Mouse (Mus musculus): ENCODE measurements around the gene 4932438A13Rik. TPM values are rescaled to one million over a fixed set of nuclear protein-coding genes. Genes with fewer than 3 reads are reported as not detected.

4932438A13Rik gene
- polyA plus RNA-seq, 1 experiment from 2014 or later, result 55.9 TPM

DNA sequence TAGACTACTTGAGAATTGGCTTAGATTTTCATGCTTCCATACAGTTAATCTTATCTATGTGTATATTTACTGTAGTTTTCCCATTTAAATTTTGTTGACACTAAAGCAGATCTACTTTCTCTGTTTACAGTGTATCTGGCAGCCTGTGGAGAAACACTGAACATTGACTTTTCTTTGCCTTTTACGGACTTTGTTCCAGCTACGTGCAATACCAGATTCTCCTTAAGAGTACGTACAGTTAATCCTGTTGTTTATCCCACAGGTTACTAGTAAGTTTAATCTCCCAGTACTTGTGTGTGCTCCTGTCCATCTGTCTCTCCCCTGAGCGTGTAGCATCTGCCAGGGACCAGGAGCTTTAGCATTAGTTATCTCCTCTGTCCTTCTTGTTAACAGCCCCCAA, 55.4 kb downstream of the 4932438A13Rik start:
- ATAC-seq (ENCODE audit: insufficient read depth), result no peak
- H3K27ac ChIP-seq (ENCODE audit: low read depth), result no peak overlapping the region
- no peak overlapping the region for H3K9ac ChIP-seq
- no peak overlapping the region for H3K4me3 ChIP-seq (ENCODE audit: low read depth, low read length)
- DNase-seq, result no peak
- TF ChIP-seq CTCF (IDR thresholded peaks at IDR 0.05; ENCODE audit: low read depth), result no peak
- 89% methylated on average over 4 of the region's 4 CpGs for WGBS
- H3K27me3 ChIP-seq (ENCODE audit: insufficient read depth, low read length), result no peaks in the 10 kb centered on the region
- peaks cover 30% of the 10 kb centered on the region for H3K36me3 ChIP-seq (ENCODE audit: insufficient read depth)
- H3K9me3 ChIP-seq (ENCODE audit: low read depth, low read length), result no peaks in the 10 kb centered on the region
- no peaks in the 10 kb centered on the region for H3K4me1 ChIP-seq (ENCODE audit: insufficient read depth)
- H3K4me2 ChIP-seq, result no peak overlapping the region

DNA sequence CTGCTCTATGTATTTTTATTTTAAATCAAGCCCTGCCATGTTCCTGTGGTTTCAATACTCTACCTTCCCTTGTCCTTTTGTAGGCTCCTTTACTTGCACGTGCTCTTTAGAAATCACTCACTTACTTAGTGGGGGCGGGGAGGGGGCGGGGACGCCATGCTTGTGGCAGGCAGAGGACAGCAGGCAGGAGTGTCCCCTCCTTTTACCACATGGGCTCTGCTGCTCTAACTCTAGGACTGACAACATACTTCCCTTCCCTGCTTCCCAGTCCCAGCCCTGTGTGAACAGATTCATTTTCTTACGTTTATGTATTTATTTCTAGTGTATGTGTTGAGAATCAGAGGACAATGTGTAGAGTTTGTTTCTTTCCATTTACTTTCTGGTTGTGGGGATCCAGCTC, 78.7 kb downstream of the 4932438A13Rik start:
- H3K4me2 ChIP-seq, result no peak overlapping the region
- no peaks in the 10 kb centered on the region for H3K4me1 ChIP-seq (ENCODE audit: insufficient read depth)
- WGBS, result 34% methylated on average over 5 of the region's 5 CpGs
- no peak overlapping the region for H3K4me3 ChIP-seq (ENCODE audit: low read depth, low read length)
- DNase-seq, result no peak
- no peaks in the 10 kb centered on the region for H3K9me3 ChIP-seq (ENCODE audit: low read depth, low read length)
- peak; percentile 49; the same call in 1 of the 2 replicates for ATAC-seq (ENCODE audit: insufficient read depth)
- no peak overlapping the region for H3K27ac ChIP-seq (ENCODE audit: low read depth)
- no peaks in the 10 kb centered on the region for H3K27me3 ChIP-seq (ENCODE audit: insufficient read depth, low read length)
- no peak for TF ChIP-seq CTCF (IDR thresholded peaks at IDR 0.05; ENCODE audit: low read depth)
- H3K36me3 ChIP-seq (ENCODE audit: insufficient read depth), result peaks cover 10% of the 10 kb centered on the region
- H3K9ac ChIP-seq, result no peak overlapping the region

DNA sequence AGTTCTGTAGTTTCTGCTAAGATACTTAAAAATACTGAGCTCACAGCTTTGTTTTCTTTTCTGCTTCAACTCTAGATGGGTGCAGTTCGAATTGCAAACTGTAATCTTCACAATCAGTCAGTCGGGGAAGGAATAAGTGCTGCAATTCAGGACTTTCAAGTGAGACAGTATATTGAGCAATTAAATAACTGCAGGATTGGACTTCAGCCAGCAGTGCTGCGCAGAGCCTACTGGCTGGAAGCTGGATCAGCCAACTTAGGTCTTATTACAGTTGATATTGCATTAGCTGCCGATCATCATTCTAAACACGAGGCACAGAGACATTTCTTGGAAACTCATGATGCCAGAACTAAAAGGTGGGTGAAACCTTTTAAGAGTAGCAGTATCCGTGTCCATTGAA, 79.2 kb downstream of the 4932438A13Rik start:
- H3K9ac ChIP-seq, result no peak overlapping the region
- H3K4me1 ChIP-seq (ENCODE audit: insufficient read depth), result no peaks in the 10 kb centered on the region
- H3K27me3 ChIP-seq (ENCODE audit: insufficient read depth, low read length), result no peaks in the 10 kb centered on the region
- DNase-seq (peak; percentile 91), ATAC-seq (ENCODE audit: insufficient read depth) (peak; percentile 90)
- H3K36me3 ChIP-seq (ENCODE audit: insufficient read depth), result peaks cover 15% of the 10 kb centered on the region
- no peak overlapping the region for H3K4me3 ChIP-seq (ENCODE audit: low read depth, low read length)
- no peak overlapping the region for H3K4me2 ChIP-seq
- 42% methylated on average over 6 of the region's 6 CpGs for WGBS
- no peak for TF ChIP-seq CTCF (IDR thresholded peaks at IDR 0.05; ENCODE audit: low read depth)
- no peak overlapping the region for H3K27ac ChIP-seq (ENCODE audit: low read depth)
- H3K9me3 ChIP-seq (ENCODE audit: low read depth, low read length), result no peaks in the 10 kb centered on the region

DNA sequence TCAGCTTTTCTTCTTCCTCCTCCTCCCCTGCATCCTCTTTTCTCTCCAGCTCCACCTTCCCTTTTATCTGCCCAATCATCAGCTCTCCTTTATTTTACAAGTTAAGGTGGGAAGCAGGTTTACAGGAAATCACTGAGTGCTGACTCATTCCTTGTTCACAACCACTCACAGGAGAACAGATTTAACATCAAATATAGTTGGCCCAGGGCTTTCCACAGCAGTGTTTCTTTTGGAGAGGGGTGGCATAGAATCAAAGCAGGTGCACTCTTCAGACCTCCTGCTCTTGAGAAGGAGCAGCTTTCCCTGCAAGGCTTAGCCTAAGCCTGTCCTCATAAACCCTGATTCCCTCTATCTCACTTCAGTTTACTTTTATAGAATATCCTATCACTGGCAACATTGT, 80.8 kb downstream of the 4932438A13Rik start:
- no peak overlapping the region for H3K9ac ChIP-seq

DNA sequence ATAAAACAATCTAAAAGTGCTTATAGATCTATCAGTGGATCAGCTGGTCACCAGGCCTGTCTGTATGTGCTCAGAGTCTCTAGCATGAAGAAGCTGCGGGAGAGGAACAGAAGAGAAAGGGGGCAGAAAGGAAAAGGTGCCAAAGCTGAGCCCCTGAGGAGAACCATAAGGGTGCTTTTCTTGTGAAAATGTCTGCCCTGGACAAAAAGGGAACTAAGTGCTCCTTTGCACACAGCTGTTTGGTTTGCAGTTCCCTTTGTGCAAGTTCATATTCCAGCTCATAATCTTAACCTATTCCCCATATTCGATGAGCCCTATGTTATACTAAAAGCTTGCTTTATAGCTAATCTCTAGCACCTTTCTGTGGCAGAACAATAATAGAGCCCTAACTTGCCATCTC, 175.1 kb downstream of the 4932438A13Rik start:
- WGBS, result 84% methylated on average over 2 of the region's 2 CpGs
- peaks cover 43% of the 10 kb centered on the region for H3K36me3 ChIP-seq (ENCODE audit: insufficient read depth)
- TF ChIP-seq CTCF (IDR thresholded peaks at IDR 0.05; ENCODE audit: low read depth), result no peak

More for the DNA sequence above, 80.8 kb downstream of the 4932438A13Rik start:
- H3K4me3 ChIP-seq (ENCODE audit: low read depth, low read length), result no peak overlapping the region
- no peaks in the 10 kb centered on the region for H3K9me3 ChIP-seq (ENCODE audit: low read depth, low read length)
- TF ChIP-seq CTCF (IDR thresholded peaks at IDR 0.05; ENCODE audit: low read depth), result no peak
- H3K4me1 ChIP-seq (ENCODE audit: insufficient read depth), result no peaks in the 10 kb centered on the region
- ATAC-seq (ENCODE audit: insufficient read depth), result no peak
- no peak for DNase-seq
- H3K4me2 ChIP-seq, result no peak overlapping the region
- peaks cover 24% of the 10 kb centered on the region for H3K36me3 ChIP-seq (ENCODE audit: insufficient read depth)
- no peaks in the 10 kb centered on the region for H3K27me3 ChIP-seq (ENCODE audit: insufficient read depth, low read length)
- no peak overlapping the region for H3K27ac ChIP-seq (ENCODE audit: low read depth)

DNA sequence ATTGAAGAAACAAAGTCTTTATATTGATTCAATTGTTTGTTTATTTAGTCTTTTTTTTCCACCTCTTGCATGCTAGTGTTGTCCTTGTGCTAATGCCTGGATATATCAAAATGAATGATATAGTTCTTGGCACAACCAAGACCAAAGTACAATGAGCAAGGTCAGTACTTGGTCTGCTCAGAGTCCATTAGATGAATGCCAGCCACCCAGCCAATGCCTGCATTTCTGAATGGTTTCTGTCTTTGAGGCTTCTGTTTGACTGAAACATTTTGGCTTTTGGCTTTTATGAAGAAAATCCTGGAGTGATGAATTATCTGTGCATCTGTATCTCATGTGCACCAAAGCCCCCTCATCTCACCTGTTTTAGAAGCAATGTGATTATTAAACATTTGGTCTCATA, 176.9 kb downstream of the 4932438A13Rik start:
- H3K9ac ChIP-seq, result no peak overlapping the region
- H3K4me3 ChIP-seq (ENCODE audit: low read depth, low read length), result no peak overlapping the region
- no peaks in the 10 kb centered on the region for H3K27me3 ChIP-seq (ENCODE audit: insufficient read depth, low read length)
- peaks cover 47% of the 10 kb centered on the region for H3K36me3 ChIP-seq (ENCODE audit: insufficient read depth)
- ATAC-seq (ENCODE audit: insufficient read depth), result no peak
- H3K4me2 ChIP-seq, result no peak overlapping the region
- no peaks in the 10 kb centered on the region for H3K4me1 ChIP-seq (ENCODE audit: insufficient read depth)
- TF ChIP-seq CTCF (IDR thresholded peaks at IDR 0.05; ENCODE audit: low read depth), result no peak
- no peak overlapping the region for H3K27ac ChIP-seq (ENCODE audit: low read depth)
- no peaks in the 10 kb centered on the region for H3K9me3 ChIP-seq (ENCODE audit: low read depth, low read length)
- DNase-seq, result no peak

More for the DNA sequence above, 175.1 kb downstream of the 4932438A13Rik start:
- Histone ChIP-seq H3K9me3 (ENCODE audit: low read depth, low read length) (no peaks in the 10 kb centered on the region), H3K4me1 (ENCODE audit: insufficient read depth) (no peaks in the 10 kb centered on the region), H3K4me2 (no peak overlapping the region), H3K27me3 (ENCODE audit: insufficient read depth, low read length) (no peaks in the 10 kb centered on the region), H3K4me3 (ENCODE audit: low read depth, low read length) (no peak overlapping the region), H3K9ac (no peak overlapping the region), H3K27ac (ENCODE audit: low read depth) (no peak overlapping the region)
- DNase-seq, result no peak
- no peak for ATAC-seq (ENCODE audit: insufficient read depth)

DNA sequence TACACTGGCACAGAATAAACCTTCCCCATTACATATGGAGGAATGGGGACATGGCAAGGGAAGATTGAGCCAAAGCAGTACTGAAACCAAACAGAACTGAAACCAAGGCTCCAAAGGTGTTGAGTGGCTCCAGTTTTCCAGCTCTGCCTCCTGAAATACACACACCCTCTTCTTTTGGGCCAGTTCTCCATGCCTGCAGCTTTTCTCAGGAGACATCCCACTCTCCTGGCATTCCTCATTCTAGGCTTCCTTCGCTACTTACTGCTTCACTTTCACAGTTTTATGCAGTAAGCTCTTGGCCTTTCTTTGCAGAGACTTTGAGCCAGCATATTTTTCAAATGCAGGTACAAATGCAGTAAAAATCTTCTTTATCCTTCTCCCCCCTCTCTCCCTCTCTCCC, 188.6 kb downstream of the 4932438A13Rik start:
- no peak overlapping the region for H3K4me3 ChIP-seq (ENCODE audit: low read depth, low read length)

DNA sequence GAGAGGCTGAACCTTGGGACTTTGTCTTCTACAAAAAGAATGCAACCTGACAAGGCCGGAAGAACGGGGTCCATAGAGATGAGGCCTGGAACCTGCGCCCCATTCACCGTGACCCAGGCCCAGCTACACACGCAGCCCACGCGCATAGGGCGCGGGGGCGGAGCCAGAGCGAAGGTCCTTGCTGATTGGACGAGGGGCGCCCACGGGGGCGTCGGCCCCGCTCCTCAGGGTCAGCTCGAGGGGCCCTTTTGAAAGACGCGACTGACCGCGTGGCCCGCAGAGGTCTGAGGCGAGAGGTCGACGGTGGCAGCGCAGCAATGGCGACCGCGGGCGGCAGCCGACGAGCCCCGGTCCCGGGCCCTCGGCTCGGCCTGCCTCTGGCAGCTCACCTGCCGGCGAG, 200.5 kb downstream of the 4932438A13Rik start, which contains the start of gene Adad1:
TSS of gene Adad1 (plus strand) at position 122 of the 400 bp plus-strand sequence.
- H3K27ac ChIP-seq (ENCODE audit: low read depth), result no peak within 1 kb of the TSS
- peaks cover 11% of the 10 kb centered on the region; the same call in 1 of the 2 replicates for H3K9me3 ChIP-seq (ENCODE audit: low read depth, low read length)
- no peaks in the 10 kb centered on the region for H3K36me3 ChIP-seq (ENCODE audit: insufficient read depth)
- WGBS, result 41% methylated on average over 39 of the region's 39 CpGs
- no peaks in the 10 kb centered on the region for H3K27me3 ChIP-seq (ENCODE audit: insufficient read depth, low read length)
- no peaks in the 10 kb centered on the region for H3K4me1 ChIP-seq (ENCODE audit: insufficient read depth)
- H3K9ac ChIP-seq, result no peak within 1 kb of the TSS
- peak within 1 kb of the TSS; percentile 52 for H3K4me2 ChIP-seq
- DNase-seq (peak; percentile 11), ATAC-seq (ENCODE audit: insufficient read depth) (peak; percentile 21; the same call in 1 of the 2 replicates)
- peak within 1 kb of the TSS; percentile 26 for H3K4me3 ChIP-seq (ENCODE audit: low read depth, low read length)
- no peak for TF ChIP-seq CTCF (IDR thresholded peaks at IDR 0.05; ENCODE audit: low read depth)

More for the DNA sequence above, 188.6 kb downstream of the 4932438A13Rik start:
- Histone ChIP-seq H3K4me1 (ENCODE audit: insufficient read depth) (no peaks in the 10 kb centered on the region), H3K9ac (no peak overlapping the region), H3K27me3 (ENCODE audit: insufficient read depth, low read length) (no peaks in the 10 kb centered on the region), H3K36me3 (ENCODE audit: insufficient read depth) (peaks cover 25% of the 10 kb centered on the region), H3K4me2 (no peak overlapping the region), H3K27ac (ENCODE audit: low read depth) (no peak overlapping the region), H3K9me3 (ENCODE audit: low read depth, low read length) (no peaks in the 10 kb centered on the region)
- no peak for TF ChIP-seq CTCF (IDR thresholded peaks at IDR 0.05; ENCODE audit: low read depth)
- no peak for ATAC-seq (ENCODE audit: insufficient read depth)
- 91% methylated on average over 1 of the region's 1 CpGs for WGBS
- DNase-seq, result no peak

Data from lung, embryonic 14.5 days (tissue).